Mouse (Mus musculus): ENCODE measurements around the gene Sufu.
A peak's percentile ranks its signal among the peaks of the same experiment; 100 is the strongest.

Sufu gene

DNA sequence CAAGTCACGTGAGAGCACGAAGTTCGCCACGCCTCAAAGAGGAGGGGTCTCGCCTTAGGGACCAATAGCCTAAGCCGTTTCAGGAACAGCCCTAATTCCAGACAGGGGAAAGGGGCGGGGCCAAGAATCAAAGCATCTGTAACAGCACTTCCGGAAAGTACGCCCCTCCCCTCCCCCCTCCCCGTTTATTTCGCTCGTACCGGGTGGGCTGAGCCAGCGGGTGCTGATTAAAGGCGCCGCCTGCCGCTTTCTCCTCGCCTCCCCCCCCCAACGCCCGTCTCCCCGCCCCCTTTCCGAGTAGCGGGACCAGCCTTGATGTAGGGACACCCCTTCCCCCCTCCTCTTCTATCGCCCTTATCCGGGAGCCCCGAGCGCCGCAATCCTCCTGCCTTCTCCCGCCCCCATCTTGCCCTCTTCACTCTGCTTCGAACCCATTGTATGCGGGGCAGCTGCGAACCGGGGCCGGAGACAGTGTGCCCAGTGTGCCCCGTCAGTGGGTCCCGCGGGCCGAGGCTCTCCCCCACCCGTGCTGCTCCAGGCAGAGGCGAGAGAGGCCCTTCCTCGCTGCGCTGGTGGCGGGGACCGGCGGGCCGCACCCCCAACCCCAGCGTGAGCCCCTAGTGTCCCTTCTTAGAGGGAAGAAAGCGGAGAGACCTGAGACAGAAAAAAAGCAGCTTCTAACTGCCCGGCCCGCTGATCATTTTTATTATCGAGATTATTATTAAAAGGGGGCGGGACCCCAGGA is 103.3 kb downstream of the Sufu start:
- peak; percentile 73 for DNase-seq (ENCODE audit: low spot score)

DNA sequence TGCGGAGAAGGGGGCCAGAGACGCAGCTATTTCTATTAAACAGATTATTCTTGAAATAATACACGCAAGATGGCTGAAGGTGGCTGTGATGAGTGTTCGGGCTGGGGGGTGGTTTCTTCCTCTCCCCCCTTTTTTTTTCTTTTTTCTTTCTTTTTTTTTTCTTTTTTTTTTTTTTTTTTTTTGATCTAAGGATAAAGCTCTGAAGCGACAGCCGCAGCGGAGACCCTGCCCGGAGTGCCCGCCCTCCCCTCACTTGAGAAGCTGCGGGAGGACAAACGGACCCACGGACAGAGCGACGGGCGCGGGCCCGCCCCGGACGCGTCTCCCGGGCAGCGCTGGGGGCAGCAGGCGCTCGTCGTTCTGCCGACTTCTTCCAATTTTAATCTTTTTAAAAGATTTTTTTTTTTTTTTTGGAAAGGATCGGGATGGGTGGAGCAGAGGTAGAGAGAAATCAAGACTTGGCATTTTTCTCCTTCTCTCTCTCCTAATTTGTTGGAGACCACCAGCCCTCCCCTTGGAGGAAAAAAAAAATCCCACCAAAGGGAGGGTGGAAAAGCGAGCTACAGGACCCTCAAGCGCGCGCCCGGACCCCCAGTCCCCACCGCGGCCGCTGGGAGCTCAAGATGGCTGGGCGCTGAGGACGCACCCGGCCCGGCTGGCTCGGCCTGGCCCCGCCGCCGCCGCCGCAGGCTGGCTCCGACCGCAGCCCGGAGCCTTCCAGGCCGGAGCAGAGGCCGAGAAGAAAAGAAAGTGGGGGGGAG is 104.1 kb downstream of the Sufu start:
- no peak for DNase-seq (ENCODE audit: low spot score)

DNA sequence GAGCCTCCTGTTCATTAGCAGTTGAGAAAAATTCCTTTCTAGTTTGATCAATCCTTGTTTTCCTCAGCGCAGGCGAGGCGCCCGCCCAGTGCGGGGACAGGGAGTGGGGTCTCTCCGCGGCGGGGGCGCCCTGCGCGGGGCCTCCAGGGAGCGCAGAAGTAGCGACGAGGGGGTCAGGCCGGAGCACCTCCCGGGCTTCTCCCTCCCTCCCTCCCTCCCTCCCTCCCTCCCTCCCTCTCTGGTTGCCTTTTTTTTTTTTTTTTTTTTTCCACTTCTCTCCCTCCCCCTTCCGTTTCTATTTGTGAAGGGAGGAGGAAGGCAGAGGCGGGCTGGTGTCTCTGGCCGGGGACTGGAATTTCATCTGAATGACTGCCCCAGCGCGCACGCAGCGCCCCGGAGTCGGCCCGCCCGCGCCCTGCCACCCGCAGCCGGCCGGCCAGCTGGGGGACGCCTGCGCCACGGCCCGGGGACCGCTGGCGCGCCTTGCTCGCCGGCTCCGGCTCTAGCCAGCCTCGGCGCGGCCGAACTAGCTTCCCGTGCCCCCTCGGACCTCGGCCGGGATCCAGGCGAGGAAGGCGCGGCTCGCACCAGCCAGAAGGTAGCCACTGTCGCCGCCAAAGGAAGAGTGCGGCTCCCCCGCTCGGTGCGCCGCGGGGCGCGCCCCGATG is 104.8 kb downstream of the Sufu start, which contains the start of gene Trim8:
TSS of gene Trim8 (plus strand) at position 302 of the 668 bp plus-strand sequence.
- peak; percentile 72 for DNase-seq (ENCODE audit: low spot score)

DNA sequence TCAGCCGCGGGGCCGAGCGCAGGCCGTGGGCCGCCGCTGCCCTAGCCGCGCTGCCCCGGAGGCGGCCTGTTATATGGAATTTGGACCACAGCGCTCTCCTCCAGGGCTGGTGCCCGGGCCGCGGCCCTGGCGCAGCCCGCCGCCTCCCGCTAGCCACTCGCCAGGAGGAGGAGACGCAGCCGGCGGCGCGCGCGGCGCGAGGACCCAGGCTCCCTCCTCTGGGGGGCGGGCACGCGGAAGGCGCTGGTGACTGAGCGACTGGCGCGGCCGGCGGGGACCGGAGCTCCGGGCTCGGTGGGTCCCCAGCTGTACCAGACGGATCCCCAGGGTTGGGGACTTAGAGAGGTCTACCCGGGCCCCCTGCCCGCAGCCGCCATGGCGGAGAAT is 105.4 kb downstream of the Sufu start:
- no peak for DNase-seq (ENCODE audit: low spot score)

DNA sequence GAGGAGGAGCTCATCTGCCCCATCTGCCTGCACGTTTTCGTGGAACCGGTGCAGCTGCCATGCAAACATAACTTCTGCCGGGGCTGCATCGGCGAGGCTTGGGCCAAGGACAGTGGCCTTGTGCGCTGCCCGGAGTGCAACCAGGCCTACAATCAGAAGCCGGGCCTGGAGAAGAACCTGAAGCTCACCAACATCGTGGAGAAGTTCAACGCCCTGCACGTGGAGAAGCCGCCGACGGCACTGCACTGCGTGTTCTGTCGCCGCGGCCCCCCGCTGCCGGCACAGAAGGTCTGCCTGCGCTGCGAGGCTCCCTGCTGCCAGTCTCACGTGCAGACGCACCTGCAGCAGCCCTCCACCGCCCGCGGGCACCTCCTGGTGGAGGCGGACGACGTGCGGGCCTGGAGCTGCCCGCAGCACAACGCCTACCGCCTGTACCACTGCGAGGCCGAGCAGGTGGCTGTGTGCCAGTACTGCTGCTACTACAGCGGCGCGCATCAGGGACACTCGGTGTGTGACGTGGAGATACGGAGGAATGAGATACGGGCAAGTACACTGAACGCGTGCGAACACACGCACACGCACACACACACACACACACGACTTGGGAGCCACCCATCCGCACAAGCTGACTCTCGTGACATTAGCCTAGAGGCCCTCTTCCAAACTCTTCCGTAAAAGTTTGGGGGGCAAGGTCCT is 105.9 kb downstream of the Sufu start:
- DNase-seq (ENCODE audit: low spot score) = peak; percentile 64

DNA sequence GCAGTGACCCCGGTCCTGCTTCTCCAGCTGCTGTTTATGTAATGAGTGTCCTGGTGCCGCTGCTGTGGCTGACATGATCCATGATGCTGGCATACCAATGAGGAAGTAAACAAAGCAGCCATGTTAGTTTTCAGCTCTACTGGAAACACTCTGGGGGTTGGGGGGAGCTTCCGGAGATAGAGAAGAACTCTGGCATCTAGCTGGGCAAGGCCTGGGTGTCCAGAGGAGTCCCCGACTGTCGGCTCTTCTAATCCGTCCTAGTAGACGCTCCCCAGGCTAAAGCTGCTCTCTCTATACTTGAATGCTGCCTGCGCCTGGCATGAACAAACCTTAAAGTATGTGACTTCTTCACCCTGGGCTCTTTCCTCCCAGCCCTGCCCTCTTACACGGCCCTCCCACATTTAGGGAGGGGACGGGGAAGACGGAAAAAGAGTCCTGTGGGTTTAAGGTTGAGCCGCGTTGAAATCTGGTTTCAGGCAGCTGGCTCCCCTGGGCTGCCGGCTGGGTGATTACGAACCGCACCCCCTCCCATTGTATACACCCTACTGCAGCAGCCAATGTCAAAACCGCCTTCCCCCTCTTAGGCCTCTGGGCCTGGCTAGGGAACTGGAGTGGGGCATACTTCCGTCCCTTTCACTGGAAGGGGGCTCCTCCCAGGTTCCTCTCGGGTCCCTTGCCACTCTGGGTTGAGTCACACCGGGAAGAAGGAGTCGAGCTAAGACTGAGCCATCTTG is 106.8 kb downstream of the Sufu start:
- no peak for DNase-seq (ENCODE audit: low spot score)

DNA sequence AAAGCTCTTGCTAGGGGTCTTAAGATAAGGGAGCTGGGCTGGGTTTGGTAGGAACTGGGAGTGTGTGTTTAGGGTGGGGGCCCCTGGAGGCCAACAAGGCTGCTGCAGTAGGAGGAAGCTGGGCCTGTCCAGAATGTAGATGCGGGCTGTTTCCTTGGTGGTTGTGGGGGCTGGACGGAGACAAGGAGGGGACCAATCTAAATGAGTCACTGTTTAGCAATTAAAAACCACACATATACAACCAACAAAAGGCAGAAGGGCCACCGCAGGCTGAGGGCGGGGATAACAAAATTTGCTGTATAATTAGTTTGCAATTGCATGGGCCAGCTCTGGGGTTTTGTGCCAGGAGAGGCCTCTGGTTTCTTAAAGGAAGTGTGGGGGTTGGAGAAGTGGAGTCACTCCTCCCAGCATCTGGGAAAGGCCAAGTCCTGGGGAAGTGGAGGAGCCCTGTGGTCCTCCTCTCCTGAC is 107.4 kb downstream of the Sufu start:
- peak; percentile 52 for DNase-seq (ENCODE audit: low spot score)

DNA sequence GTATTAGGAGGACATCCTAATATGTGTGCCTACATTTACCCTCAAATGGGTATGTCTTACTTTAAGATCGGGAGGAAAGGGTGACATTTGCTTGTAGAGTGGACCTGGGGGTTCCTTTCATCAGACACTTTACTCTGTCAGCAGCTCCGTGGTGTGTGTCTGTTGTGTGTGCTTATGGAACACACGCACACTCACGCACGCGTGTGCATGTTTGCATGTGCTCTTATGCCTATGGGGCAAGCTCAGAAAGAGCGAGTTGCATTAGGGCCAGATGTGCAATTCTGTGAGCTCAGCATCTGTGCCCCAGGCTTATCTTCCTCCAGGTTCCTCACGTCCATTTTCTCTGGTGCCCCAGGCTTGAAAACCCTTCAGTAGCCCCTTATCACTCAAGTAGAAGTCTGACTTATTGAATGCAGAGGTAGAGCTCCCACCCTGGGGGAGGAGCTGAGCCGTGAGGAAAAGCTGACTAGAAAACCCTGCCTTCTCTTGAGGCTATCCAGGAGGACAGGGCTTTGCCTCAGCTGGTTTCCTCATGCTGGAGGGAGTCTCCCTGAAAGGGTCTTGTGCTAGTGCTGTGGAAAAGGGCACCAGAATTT is 108.2 kb downstream of the Sufu start:
- DNase-seq (ENCODE audit: low spot score) = no peak

DNA sequence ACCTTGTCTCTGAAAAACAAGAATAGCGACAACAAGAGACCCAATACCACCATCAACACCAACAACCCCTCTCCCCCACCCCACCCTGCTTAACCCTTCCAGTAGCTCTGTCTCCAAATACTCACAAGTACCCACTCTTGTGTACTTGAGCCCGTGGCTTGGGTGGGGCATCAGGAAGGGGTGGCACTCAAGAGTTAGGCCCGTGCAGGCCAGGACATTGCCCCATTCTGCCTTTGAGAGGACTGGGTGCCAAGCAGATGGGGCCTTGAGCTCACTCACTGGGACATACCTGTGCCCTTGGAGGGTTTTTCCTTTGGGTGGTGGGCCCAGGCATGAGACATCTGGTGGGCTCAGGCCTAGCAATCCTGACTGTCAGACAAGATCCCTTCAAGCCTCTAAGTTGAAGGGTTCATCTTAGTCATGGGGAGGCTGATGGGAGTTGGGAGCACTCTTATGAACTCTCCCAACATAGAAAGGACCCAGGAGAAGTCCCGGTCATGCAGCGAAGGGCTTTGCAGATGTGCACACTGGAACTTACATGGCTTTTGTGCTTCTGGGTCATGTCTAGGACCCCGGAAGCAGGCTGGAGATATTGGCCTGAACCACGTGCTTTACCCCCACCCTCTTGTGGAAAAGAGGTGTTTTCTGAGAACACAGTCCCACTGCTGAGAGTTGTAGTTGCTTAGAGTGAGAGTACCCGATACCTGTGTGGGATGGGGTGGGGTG is 109.1 kb downstream of the Sufu start:
- no peak for DNase-seq (ENCODE audit: low spot score)

DNA sequence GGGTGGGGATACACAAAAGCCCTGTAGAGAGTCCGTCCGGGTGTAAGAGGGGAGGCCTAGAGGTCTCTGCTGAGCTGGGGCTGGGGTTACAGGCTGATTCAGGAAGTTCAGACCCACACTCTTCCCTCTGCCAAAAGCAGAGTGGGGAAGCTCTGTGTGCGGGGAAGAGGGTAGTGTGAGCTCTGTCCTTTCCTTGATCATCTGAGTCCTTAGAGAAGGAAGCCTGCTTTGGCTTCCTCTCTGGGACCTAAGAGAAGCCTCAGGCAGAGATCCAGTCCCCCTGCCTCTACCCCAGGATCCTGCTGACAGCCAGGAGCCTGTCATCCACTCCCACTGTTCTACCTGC is 109.6 kb downstream of the Sufu start:
- DNase-seq (ENCODE audit: low spot score) = no peak

DNA sequence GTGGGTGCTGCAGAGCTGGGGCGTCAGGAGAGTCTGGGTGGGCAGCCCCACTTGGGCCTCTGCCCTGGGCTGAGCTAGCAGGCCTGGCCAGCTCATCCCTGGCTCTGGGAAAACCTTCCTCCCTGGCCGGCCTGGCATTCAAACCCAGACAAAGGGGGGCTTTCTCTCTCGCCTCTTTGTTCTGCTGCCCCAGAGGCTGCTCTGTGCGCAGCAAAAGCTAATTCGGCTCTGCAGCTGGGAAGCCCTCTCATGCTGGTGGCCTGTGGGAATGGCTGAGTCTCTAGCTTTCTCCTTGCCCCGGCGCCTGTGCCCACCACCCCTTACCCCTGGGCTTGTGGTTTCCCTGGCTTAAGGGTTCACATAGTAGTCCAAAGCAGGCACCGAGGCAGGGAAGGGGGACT is 110.5 kb downstream of the Sufu start:
- no peak for DNase-seq (ENCODE audit: low spot score)

DNA sequence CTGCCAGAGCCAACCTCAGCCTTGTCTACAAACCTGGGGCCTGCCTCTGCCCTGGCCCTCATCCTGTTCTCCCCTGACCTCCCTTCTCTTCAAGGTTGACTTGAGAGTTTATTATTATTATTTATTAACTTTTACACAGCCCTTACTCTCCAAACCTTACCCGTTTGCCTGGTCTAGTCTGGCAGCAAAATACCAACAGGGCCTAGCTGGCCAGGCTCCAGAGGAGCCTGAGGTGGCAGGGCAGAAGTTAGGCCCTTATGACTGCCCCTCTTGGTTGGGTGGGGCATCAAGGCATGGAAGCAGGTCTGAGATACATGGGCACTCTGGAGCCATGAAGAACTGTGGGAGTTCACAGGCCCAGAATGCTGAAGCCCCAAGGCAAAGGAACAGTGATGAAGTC is 111.1 kb downstream of the Sufu start:
- DNase-seq (ENCODE audit: low spot score) = no peak

DNA sequence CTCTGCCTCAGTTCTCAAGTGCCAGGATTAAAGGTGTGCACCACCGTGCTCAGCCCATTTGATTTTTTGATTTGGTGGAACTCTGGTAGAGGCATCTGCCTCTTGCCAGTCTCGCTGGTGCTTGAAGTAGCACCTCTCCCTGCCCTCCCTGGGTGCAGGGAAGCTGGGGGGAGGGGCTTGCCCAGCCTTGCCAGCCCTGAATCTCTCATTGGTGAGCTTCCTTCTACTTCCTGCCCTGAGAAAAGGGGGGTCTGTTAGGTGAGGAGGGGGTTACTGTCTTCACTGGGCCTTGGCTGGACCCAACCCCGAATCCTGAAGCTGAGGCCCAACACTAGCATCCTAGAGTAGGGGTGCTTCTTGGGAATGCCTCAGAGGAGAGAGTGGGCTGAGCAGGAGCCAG is 112.0 kb downstream of the Sufu start:
- DNase-seq (ENCODE audit: low spot score) = no peak

DNA sequence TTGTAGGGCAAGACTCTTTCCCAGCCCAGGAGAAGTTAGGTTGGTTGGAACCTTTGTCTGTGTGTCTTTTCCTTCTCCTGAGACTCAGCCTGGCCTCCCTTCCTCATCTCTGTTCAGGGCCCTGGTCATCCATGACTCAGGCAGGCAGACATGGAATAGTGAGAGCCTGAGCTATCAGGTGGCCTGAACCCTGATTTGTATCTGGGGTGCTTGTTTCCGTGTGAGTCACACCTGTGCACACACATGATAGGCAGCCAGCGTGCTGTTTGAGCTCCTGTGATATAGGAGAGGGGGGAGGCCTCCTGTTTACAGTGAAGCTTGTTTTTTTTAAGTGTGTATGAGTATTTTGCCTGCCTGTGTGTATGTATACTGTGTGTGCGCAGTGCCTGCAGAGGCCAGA is 112.5 kb downstream of the Sufu start:
- no peak for DNase-seq (ENCODE audit: low spot score)

DNA sequence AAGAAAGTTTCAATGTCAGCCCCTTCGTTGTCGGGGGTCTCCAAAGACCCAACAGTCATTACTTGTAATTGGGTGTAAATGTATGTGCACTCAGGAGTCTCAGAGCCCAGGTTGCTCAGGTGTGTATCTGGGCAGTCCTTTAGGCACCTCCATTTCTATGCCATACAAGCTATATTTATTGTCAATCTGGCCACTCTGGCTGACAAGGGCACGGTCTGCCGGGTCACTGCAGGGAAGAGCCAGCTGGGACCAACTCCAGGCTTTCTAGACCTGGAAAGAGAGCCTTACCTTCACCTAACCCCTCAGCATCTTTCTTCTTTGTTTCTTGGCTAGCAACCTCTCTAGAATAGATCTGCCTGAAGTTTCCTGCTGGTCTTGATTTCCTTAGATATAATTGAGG is 113.0 kb downstream of the Sufu start:
- no peak for DNase-seq (ENCODE audit: low spot score)

DNA sequence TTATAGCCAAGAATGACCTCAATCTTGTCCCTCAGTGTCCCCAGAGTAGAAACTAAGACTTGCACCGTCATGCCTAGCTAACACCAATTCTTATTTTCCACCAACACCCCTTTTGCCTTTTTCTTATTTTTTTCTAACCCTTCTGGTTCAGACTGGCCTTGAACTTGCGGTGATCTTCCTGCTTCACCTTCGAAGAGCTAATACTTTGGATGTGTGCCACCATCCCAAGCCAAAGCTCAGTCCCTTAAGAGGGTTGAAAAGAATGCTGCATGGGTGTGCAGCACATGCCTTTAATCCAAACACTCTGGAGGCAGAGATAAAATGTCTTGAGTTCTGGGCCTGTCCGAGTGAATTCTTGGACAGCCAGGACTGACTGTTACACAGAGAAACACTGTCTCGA is 113.7 kb downstream of the Sufu start:
- no peak for DNase-seq (ENCODE audit: low spot score)

DNA sequence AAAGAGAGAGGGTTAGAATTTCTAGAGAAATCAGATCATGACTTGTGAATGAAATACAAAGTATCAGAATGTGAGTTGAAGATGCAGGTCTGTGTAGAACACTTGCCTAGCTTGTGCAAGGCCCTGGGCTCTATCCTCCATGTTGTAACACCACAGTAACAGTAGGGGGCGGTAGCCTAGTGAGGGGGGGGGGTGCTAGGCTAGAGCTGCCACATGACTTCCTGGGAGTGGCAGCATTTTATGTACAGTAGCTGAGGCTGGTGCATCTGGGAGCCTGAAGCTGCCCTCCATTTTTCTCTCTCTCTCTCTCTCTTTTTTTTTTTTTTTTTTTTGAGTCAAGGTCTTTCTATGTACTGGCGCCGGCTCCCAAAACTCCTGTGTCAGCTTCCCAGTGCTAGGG is 114.1 kb downstream of the Sufu start:
- DNase-seq (ENCODE audit: low spot score) = no peak

DNA sequence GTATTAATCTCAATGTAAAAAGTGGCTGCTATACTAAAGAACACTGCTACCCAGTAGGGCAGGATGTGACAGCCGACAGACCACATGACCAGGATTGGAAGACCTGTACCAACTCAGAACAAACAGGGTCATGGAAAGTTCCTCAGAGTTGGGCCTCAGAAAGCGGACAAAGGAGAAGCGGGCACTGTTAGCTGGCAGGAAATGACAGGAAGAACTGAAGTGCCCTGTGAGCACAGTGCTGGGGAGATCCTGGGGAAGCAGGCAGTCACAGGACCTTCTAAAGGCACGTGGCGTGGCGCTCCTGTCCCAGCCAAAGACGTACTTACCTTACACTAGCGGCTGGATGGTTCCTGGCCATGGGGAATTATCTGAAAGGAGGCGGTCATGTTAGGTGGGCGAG is 114.6 kb downstream of the Sufu start:
- DNase-seq (ENCODE audit: low spot score) = no peak

DNA sequence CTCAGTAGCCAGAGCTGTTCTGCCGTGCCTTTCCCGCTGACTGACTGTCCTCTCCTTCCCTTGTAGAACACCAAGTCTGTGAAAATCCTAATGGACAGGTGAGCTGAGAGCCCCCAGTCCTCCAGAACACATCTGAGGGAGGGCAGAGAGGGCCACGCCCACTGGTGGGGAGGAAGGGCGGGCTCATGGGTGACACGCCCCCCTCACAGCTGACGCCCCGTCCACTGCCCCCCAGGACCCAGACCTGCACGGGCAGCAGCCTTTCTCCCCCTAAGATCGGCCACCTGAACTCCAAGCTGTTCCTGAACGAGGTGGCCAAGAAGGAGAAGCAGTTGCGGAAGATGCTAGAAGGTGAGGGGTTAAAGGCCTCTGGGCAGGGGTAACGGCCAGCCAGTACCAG is 117.7 kb downstream of the Sufu start:
- no peak for DNase-seq (ENCODE audit: low spot score)

DNA sequence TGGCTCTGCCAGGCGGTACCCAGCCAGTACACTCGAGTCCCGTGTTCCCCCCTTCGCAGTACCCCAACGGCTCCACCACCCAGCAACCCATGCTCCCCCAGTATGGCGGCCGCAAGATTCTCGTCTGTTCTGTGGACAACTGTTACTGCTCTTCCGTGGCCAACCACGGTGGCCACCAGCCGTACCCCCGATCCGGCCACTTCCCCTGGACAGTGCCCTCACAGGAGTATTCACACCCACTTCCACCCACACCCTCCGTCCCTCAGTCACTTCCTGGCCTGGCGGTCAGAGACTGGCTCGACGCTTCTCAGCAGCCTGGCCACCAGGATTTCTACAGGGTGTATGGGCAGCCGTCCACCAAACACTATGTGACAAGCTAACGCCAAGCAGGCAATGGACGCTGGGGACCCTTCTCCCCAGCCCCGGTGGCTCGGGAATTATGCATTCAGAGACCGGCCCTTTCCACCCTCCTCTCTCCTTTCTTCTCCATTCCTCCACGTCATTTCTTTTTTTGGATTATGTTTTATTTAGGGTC is 118.7 kb downstream of the Sufu start:
- no peak for DNase-seq (ENCODE audit: low spot score)

Data from ovary, postnatal 10 days (tissue).